Mouse (Mus musculus): ENCODE measurements around the gene Nags. TPM values are rescaled to one million over a fixed set of nuclear protein-coding genes. Genes with fewer than 3 reads are reported as not detected.
A peak's percentile ranks its signal among the peaks of the same experiment; 100 is the strongest.

Nags gene
- total RNA-seq (2017), result 0.53 and 1.7 TPM in 2 replicates

DNA sequence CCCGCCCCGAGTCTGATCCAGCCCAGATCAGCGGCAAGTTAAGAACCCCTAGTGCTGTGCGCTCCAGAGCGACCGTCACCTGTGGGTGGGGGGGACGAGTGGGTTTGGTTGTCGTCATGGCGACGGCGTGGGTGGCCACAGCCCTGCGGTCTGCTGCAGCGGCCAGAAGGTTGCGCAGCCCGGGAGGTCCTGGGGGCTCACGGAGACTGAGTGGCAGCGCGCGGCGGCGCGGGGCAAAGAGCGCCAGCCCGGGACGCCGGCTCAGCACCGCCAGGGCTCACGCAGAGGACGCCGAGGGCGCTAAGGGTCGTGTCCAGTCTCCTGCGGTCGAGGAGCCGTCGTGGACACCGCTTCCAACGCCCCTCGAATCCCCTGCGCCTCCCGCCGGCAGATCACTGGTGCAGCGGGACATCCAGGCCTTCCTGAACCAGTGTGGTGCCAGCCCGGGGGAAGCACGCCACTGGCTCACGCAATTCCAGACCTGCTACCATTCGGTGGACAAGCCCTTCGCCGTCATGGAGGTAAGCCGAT is at the start of gene Nags:
Gene Nags, plus strand, starts transcription at position 43 of the 531 bp plus-strand sequence.
- ATAC-seq (replicated peaks; ENCODE audit: low read depth, poor library complexity, severe bottlenecking), result peak; percentile 9; the same call in 1 of the 2 replicates

DNA sequence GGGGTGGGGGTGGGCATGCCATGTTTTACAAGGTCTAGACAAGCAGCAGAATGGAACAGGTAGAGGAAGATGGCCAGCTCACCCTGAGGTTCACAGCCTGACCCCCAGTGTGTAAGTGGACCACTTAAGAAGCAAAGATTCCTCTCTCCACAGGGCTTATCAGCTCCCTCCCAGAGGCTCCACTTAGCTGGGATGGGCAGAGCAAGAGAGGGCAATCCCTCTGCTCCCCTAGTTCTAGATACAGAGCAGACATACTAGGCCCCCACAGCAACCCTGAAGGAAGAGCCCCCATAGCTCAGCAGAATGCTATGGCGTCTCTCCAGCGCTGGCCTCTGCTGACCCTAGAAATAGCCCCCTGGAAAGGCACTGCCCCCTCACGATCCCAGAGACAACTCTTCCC is 49.6 kb upstream of the Nags start:
- ATAC-seq (replicated peaks; ENCODE audit: low read depth, poor library complexity, severe bottlenecking), result no peak

DNA sequence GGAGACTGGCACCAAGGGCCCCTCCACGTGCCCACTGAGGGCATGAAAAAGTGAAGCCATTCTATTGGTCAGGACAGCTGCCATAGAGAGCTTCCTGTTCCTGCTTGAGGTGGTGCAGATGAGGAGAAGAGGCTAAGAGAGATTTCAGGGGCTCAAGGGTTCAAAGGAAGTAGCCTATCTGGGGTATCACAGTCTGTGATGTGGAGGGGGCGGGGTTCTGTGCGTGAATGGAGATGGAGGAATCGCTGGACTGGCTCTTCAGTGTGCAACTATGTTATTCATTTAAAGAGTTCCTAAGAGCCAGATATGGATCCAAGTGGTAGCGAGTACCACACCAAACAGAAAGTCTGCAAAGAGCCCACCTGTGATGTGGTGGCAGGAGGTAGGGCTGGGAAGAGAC is 48.9 kb upstream of the Nags start:
- peak; percentile 4; the same call in 1 of the 2 replicates for ATAC-seq (replicated peaks; ENCODE audit: low read depth, poor library complexity, severe bottlenecking)

DNA sequence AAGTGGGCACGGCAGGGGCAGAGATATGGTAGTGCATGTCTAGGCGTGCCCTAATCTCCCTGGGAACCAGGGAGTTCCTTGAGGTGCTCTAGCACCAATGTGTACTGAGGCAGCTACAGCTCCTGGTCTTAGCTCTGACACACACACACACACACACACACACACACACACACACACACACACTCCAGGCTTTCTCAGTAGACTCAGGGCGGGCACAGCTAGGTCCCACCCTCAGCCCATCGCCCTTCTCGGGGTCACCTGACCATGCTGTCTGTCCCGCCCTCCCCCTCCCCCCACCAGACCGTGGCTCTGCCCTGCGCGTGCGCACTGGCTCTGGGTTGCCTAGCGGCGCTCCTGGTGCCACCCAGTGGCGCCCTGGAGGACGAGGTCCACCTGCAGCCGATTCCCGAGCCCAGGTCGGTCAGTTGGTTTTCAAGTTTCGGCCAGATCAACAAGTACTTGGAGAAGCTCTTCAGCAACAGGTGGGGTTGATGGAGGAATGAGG is 48.4 kb upstream of the Nags start:
- ATAC-seq (replicated peaks; ENCODE audit: low read depth, poor library complexity, severe bottlenecking), result peak; percentile 80

DNA sequence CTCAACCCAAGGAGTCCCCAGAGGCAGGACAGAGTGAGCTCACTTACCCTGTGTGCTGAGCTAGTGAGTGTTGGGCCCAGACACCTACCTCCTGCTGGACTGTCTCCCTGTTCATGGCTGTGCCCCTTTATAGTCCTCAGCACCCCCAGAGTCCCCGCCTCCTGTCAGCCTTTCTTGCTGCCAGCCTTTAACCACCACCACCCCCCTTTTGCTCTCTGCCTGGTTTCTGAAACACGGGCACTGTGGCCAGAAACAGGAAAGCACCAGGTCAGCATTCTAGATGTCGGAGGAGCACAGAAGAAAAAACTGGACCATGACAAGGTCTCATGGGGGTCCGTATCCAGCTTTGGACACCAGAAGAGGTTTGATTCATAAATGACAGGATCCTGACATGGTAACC is 44.1 kb upstream of the Nags start, which contains the start of gene Ppy:
Gene Ppy, minus strand, starts transcription at position 101 of the 400 bp plus-strand sequence.
- ATAC-seq (replicated peaks; ENCODE audit: low read depth, poor library complexity, severe bottlenecking), result no peak

DNA sequence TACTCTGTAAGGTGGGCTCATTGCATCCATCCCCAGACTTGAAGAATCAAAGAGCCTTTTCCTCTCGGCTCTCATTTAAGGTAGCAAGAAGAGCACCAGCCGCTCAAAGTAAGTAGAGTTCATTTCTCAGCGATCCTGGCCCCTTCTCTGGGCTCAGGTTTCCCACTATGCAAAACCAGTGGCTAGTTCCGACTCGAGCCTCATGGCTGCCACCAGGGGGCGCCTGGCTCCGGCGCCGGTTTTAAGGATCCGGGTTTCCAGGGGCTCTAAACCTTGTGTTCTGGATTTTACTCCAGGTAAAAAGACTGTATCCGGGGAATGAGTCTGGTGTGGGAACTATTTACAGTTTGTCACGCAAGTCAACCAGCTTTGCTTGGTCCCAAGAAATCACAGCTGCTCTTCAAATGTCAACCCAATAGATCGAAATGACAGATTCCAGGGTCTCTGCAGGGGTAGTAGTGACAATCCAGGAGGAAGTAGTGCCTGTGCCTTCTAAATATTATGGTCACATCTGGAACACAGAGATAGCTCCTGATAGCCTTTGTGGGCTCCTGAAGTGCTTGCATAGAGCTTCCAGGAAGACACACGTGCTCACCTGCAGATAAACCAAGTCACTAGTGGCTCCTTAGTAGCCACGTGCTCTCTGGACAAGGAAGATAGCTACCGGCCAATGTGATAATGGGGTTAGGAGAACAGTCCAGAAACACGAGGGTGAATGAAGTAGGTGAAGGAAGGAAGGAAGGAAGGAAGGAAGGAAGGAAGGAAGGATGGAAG is 42.6 kb upstream of the Nags start:
- peak; percentile 64; the same call in 1 of the 2 replicates for ATAC-seq (replicated peaks; ENCODE audit: low read depth, poor library complexity, severe bottlenecking)

DNA sequence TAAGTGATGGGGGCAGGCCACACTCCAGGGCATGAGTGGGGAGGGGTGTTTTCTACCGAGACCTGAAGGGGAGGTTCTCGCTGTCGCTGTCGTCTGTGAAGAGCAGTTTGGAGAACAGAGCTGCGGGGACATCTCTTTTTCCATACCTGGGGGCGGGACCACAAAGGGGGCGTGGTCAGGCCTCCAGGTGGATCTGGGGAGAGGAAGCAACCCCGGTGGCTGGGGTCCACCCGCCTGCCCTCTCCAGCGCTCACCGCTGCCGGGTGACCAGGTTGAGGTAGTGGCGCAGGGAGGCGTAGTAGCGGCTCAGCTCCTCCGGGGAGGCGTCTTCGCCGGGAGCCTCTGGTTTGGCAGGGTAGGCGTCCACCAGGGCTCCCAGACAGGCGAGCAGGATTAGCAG is 38.4 kb upstream of the Nags start:
- ATAC-seq (replicated peaks; ENCODE audit: low read depth, poor library complexity, severe bottlenecking), result no peak

DNA sequence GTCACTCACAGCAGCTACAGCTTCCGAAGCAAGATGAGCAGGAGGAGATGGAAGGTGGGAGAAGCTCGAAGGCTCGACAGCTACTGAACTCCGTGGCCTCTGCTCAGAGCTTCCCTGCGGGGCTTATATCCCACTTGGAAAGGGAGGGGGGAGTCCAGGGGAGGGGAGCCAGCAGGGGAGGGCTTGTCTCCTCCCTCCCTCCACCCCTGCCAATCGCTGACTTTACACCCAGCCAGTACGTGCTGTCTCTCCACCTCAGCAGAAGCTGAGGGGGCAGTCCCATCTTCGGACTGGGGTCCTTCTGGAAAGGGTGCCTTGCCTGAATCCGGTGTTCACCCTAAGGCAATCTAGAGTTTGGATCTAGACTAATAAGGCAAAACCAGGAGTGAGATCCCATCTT is 37.6 kb upstream of the Nags start, which contains the start of gene Pyy:
Gene Pyy, minus strand, starts transcription at position 101 of the 400 bp plus-strand sequence.
- no peak for ATAC-seq (replicated peaks; ENCODE audit: low read depth, poor library complexity, severe bottlenecking)

DNA sequence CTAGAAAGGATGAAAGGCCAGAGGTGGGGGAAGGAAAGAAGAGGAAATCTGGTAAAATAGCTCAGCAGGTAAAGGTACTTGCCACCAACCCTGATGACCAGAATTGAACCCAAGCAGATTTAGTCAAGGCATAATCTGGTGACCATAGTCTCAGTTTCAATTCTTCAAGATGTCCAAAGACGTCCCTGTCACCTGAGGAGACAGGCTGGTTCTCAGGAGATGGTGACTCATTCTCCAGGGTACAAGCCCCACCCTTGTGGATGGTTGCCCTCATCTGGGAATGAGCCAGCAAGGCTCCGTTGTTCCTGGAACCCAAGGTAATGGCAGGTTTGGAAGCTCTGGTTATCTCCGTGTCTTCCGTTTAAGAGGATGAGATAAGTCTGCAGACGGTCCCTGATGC is 33.7 kb upstream of the Nags start:
- no peak for ATAC-seq (replicated peaks; ENCODE audit: low read depth, poor library complexity, severe bottlenecking)

DNA sequence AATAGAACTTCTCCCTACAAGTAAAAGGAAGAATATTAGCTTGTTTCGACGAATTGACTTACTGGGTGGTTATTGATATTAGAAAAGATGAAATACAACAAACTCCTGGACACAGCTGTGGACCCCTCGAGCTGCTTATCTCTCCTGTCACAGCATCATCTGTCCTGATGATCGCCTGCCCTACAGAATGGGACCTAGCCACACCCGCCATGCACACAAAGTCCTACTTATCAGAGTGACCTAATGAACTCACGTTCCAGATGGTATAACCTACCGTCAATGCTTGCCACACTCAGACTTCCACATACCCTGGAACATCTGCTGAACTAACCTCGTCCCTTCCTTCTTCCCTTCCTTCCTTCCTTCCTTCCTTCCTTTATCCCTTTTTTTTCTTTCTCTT is 29.1 kb upstream of the Nags start:
- ATAC-seq (replicated peaks; ENCODE audit: low read depth, poor library complexity, severe bottlenecking), result no peak

DNA sequence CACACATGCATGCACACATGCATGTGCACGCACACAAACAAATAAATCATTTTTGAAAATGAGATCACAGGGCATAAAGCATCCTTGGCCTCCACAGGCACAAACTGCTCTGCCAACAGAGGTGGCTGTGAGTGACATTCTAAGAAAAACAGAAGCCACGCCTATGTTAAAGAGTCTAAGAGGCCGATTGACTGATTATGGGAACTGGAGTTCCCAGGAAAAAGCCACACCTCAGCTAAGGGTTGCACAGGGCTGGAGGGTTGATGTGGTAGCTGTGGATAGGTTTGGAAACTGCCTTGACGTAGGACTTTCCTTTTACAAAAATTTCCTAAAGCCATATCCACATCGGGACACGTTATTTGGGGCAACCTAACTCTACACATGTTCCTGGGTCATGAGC is 27.9 kb upstream of the Nags start:
- ATAC-seq (replicated peaks; ENCODE audit: low read depth, poor library complexity, severe bottlenecking), result no peak

DNA sequence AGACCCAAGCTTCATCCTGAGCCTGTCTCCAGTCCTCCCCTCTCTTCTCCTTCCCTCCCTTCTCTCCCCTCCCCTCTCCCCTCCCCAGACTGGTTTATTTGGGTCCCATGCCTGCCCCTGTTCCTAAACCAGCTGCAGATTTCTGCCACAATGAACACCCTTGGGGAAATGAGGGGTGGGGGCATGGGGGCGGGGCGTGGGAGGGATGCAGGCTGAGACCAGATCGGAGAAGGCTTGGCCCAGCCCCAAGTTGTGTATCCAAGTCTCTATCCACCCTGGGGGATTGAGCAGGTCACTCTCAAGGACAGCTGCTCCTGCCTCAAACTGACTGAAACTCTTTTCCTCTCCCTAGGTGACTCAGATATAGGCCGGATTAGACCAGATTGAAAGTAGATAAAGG is 10.8 kb upstream of the Nags start:
- ATAC-seq (replicated peaks; ENCODE audit: low read depth, poor library complexity, severe bottlenecking), result no peak

DNA sequence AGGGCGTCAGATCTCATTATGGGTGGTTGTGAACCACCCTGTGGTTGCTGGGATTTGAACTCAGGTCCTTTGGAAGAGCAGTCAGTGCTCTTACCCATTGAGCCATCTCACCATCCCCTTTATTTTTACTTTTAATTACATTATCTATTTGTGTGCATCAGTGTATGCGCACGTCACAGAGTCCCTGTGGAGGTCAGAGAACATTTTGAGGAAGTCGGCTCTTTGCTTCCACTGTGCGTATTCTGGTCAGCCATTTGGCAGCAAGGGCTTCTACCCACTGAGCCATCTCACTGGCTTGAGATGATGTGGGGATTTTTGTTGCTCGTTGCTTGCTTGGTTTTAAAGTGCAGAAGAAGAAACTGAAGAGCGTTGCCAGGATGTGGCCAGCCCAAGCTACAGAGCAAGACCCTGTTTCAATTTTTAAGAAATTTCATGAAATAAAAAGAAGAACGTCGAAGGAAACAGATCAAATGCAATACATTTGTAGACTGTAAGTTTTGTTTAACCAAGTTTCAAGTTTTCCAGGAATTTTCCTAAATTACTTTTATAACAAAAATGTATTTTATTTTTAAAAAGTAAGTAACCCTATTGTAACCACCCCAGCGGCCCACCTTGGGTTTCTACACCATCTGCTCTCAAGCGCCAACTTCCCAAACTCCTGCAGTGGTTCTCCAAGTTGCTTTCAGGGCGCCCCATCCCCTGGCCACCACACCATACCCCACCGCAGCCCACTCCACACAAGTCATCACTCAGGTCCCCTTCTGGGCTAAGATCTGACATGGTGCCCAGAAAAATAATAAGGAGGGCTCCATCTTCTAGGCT is 7.5 kb upstream of the Nags start:
- ATAC-seq (replicated peaks; ENCODE audit: low read depth, poor library complexity, severe bottlenecking), result peak; percentile 78

DNA sequence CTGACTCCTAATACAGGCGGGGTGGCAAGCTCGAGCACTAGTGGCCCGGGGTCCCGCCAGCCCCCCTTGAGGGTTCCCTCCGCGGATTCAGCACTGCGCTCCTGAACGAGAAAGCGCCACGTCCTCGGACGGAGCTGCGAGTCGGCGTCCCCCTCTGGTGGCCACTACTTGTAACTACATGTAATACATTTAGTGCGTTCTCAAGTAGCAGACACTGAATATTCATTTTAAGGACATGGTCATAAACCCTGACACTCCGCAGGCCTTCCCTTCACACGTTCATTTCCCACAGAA is 6.9 kb upstream of the Nags start:
- peak; percentile 90 for ATAC-seq (replicated peaks; ENCODE audit: low read depth, poor library complexity, severe bottlenecking)

DNA sequence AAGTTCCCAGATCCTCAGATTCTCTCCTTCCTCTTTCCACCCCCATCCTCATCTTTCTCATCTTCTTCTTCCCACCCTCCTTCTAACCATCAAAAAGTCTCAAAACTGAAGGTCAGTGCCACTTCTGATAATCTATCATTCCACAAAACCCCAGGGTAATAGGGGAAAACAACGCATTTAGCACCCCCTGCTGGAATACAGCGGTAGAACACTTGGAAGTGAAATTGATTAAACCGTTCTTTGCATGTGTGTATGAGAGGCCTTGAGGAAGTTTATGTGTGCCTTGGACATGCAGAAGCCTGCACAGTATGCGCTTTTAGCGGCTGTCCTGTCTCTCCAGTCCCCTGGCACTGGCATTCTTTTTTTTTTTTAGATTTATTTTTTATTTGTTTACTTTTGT is 4.8 kb upstream of the Nags start:
- ATAC-seq (replicated peaks; ENCODE audit: low read depth, poor library complexity, severe bottlenecking), result peak; percentile 48; the same call in 1 of the 2 replicates

DNA sequence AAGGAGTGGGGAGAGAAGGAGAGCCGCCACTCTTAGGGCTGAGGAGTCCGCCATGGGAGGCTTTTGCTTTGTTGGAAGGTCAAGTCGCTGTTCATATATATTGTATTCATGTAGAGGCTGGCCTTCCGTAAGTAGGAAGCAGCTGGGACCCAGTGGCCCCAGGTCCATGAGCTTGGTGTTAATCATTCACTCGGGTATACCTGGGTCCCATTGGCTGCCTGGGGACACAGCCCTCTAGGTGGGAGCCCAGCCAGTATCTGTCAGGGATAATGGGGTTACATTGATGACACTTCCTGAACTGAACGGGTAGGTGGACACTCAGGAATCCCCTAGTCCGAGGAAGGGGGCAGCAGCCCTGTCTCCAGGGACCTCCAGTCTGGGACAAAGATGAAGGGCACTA is 3.0 kb upstream of the Nags start:
- ATAC-seq (replicated peaks; ENCODE audit: low read depth, poor library complexity, severe bottlenecking), result no peak

DNA sequence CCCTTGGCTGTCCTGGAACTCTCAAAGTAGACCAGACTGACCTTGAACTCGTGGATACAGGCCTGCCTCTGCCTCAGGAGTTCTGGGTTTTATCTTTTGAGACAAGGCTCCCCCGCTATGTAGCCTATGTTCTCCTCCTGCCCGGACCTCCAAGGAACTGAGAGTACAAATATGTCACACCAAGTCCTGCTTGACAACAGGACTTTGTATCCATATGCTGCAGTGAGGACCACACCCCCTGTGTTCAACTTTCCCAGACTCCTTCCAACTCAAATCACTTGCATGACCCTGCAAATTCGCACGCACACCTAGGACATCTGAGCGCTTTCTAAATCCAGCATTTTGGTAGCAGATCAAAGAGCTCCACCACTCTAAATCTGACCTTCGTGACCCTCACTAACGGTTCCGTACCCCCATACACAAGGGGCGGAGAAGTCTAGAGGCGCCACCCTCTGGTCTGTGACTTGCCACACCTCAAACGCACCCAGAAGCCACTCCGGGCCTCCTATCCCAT is 299 bp upstream of the Nags start:
- ATAC-seq (replicated peaks; ENCODE audit: low read depth, poor library complexity, severe bottlenecking), result peak; percentile 5; the same call in 1 of the 2 replicates

DNA sequence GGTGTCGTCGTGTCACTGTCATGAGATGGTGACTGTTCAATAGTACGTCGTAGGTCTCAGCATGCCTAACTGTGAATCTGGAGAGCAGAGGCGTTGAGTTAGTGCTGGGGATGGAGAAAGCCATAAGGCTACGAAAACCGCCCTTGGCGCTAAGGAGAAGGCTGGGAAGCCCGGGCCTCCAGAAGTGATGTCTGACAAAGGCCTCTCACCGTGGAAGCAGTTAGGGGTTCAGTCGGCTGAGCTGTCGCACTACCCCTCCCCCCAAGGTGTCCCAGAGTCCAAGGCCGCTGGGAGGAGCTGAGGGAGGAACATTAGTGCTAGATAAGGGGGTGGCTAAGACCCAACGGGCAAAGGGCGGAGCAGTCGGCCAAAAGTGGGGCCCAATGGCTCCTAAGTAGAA is 692 bp downstream of the Nags start:
- peak; percentile 42 for ATAC-seq (replicated peaks; ENCODE audit: low read depth, poor library complexity, severe bottlenecking)

DNA sequence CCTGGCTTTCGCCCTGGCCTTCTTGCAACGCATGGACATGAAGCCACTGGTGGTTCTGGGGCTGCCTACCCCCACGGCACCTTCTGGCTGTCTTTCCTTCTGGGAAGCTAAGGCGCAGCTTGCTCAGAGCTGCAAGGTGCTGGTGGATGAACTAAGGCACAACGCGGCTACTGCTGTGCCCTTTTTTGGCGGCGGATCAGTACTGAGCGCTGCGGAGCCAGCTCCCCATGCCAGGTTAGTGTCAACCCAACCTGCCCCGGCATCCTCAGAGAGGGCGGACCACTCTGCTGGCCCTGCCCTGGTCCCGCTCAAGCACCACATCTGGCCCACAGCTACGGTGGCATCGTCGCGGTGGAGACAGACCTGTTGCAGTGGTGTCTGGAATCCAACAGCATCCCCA is 1.2 kb downstream of the Nags start:
- ATAC-seq (replicated peaks; ENCODE audit: low read depth, poor library complexity, severe bottlenecking), result peak; percentile 34

DNA sequence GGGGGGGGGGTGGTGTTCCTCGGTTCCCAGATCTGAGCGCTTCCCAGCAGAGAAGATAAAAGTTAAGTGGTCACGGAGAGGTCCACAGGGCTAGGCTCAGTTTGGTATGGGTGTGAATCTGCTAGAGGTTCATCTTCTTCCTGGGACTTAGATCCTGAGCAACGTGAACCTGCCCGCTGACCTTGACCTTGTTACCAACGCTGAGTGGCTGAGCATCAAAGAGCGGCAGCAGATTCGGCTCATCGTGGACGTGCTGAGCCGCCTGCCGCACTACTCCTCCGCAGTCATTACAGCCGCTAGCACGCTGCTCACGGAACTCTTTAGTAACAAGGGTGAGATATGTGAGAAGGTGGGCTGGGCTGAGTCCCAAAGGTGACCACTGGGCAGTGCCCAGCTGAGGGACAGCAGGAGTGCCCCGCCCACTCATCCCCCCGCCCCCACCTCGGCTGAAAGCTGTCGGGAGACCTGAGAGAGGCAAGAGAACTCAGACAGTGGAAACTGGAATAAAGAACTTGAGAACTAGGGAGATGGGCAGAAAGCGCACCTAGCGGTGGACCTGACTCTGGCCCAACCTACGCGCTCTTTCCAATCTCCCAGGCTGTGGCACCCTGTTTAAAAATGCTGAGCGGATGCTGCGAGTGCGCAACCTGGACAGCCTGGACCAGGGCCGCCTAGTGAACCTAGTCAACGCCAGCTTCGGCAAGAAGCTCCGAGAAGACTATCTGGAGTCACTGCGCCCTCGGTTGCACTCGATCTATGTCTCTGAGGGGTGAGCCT is 2.1 kb downstream of the Nags start:
- no peak for ATAC-seq (replicated peaks; ENCODE audit: low read depth, poor library complexity, severe bottlenecking)

Data from common myeloid progenitor, adult 5-6 weeks (primary cell).